Mouse (Mus musculus) A20 (cell line): ENCODE data around the gene Alg5.

Source experiments
- DNase-seq: peaks from one replicate; pipeline ENCODE4 v3.0.0-alpha.2; 2011; ENCODE audit warnings: low read depth, low spot score

The Alg5 gene

GRCm38 (mm10) chr3:54737317-54737716 lies 2.0 kb downstream of the Alg5 start:
- no peak for DNase-seq

GRCm38 (mm10) chr3:54741965-54742364 lies 6.6 kb downstream of the Alg5 start:
- no peak for DNase-seq

GRCm38 (mm10) chr3:54745799-54746198 lies 10.5 kb downstream of the Alg5 start:
- DNase-seq: peak; percentile 56

GRCm38 (mm10) chr3:54753411-54753810 lies 18.1 kb downstream of the Alg5 start:
- DNase-seq: no peak

GRCm38 (mm10) chr3:54755145-54756041 lies 20.1 kb downstream of the Alg5 start, which contains the start of gene Smad9:
Smad9 (plus strand) TSS chr3:54755582.
- no peak for DNase-seq

- DNase-seq: no peak
Observed at GRCm38 (mm10) chr3:54756058-54756457, 20.7 kb downstream of the Alg5 start.

GRCm38 (mm10) chr3:54757446-54757845 lies 22.1 kb downstream of the Alg5 start:
- no peak for DNase-seq

GRCm38 (mm10) chr3:54759211-54759610 lies 23.9 kb downstream of the Alg5 start:
- DNase-seq: no peak

GRCm38 (mm10) chr3:54760321-54761115 lies 25.2 kb downstream of the Alg5 start:
- no peak for DNase-seq

- no peak for DNase-seq
Observed at GRCm38 (mm10) chr3:54761258-54761657, 25.9 kb downstream of the Alg5 start.

GRCm38 (mm10) chr3:54764418-54764817 lies 29.1 kb downstream of the Alg5 start:
- no peak for DNase-seq

GRCm38 (mm10) chr3:54765521-54765920 lies 30.2 kb downstream of the Alg5 start:
- peak; percentile 23 for DNase-seq

GRCm38 (mm10) chr3:54766034-54766433 lies 30.7 kb downstream of the Alg5 start:
- no peak for DNase-seq

- no peak for DNase-seq
Observed at GRCm38 (mm10) chr3:54766811-54767210, 31.5 kb downstream of the Alg5 start.

- no peak for DNase-seq
Observed at GRCm38 (mm10) chr3:54768592-54768991, 33.3 kb downstream of the Alg5 start.

GRCm38 (mm10) chr3:54769349-54770275 lies 34.3 kb downstream of the Alg5 start:
- DNase-seq: no peak

GRCm38 (mm10) chr3:54773613-54774012 lies 38.3 kb downstream of the Alg5 start:
- no peak for DNase-seq

- no peak for DNase-seq
Observed at GRCm38 (mm10) chr3:54775989-54776631, 40.8 kb downstream of the Alg5 start.

- no peak for DNase-seq
Observed at GRCm38 (mm10) chr3:54790601-54791000, 55.3 kb downstream of the Alg5 start.

GRCm38 (mm10) chr3:54791822-54792677 lies 56.7 kb downstream of the Alg5 start:
- DNase-seq: no peak
